Mouse (Mus musculus) olfactory bulb, adult 2 months (tissue): ENCODE data around the gene Sdc3.

Source experiments
- CTCF ChIP-seq: fragments of 200-500 bp; IDR thresholded peaks from 2 replicates; pipeline ENCODE4 v1.5.1; 2012; ENCODE audit warnings: low read depth, mild to moderate bottlenecking, low read length, moderate library complexity; ENCODE audit not compliant: insufficient read depth
- POLR2A ChIP-seq: fragments of 200-500 bp; IDR thresholded peaks from 2 replicates; pipeline ENCODE4 v1.6.1; 2012; ENCODE audit warnings: mild to moderate bottlenecking, low read depth, low read length, moderate library complexity; ENCODE audit not compliant: insufficient read depth

DNA sequence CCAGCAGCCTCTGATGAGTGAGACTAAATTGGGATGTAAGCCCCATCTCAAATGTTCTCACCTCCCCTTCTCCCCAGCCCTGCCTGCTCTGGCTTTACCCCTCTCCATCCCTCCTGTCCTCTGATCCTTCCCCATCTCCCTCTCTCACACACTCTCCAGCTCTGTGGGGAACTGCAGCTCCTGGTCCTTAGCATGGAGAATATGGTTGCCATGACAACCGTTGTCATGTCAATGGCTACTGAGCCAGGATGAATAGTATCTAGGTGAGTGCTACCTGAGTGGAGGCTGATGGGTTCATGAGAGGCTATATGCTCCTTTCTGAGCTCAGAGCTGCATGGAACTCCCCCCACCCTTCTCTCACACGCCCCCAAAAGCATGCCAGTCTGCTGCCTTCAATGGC lies 21.6 kb downstream of the Sdc3 start:
- TF ChIP-seq CTCF, result no peak
- no peak for TF ChIP-seq POLR2A
